Mouse (Mus musculus) forebrain, embryonic 13.5 days (tissue): ENCODE data around the gene Gm26938. TPM values are rescaled to one million over a fixed set of nuclear protein-coding genes. Genes with fewer than 3 reads are reported as not detected.

Experiments used
- microRNA-seq: library from miRNA; unstranded; fragments of <30 nt; microRNA quantifications from one replicate; pipeline ENCODE4, GENCODE M21; 2016
- polyA plus RNA-seq: library from polyadenylated mRNA; unstranded; fragments of >200 nt; fragmentation: Nextera tagmentation; extraction: Ambion mirVana; gene quantifications from 2 replicates; pipeline ENCODE4 v1.2.1, GENCODE M21; 2015

Gm26938 gene
- polyA plus RNA-seq, 1 experiment from 2014 or later: not detected

Small RNA genes within 50 kb of the gene (microRNA-seq; reads per million reads assigned to microRNA genes)
- gene Mir7037: not detected

Other genes starting within 250 kb of the Gm26938 start
- 3.2 and 4.5 TPM in 2 replicates for gene Micall2, start 90.1 kb downstream of the Gm26938 start, polyA plus RNA-seq
- 23.5 and 27.6 TPM in 2 replicates for gene Ints1, start 50.7 kb downstream of the Gm26938 start, polyA plus RNA-seq
- 14.0 and 14.3 TPM in 2 replicates for gene Mafk, start 34.9 kb downstream of the Gm26938 start, polyA plus RNA-seq
- 0.05 and 0.20 TPM in 2 replicates for gene Tmem184a, start 6.5 kb downstream of the Gm26938 start, polyA plus RNA-seq
- 85.5 and 88.5 TPM in 2 replicates for gene Psmg3, start 478 bp upstream of the Gm26938 start, polyA plus RNA-seq
- gene Elfn1, start 81.5 kb upstream of the Gm26938 start, polyA plus RNA-seq: 0.44 and 1.1 TPM in 2 replicates